Comparison of ENCODE assay signal across 17 mouse cellular contexts in genomic region chr6:51874035-51874434, GRCm38 (mm10).
"Had no signal": no experiment of that assay in that cellular context is flagged by ENCODE, and none has a peak within 500 bp of the region (broad histone marks: within the 10 kb centered on the region; RNA-seq: fewer than 3 reads in every experiment).

No protein-coding gene starts in this region.

- H3K36me3 ChIP-seq: liver, embryonic 13.5 days; liver, embryonic 15.5 days; midbrain, embryonic 13.5 days; midbrain, embryonic 15.5 days; neural tube, embryonic 12.5 days; stomach, embryonic 15.5 days had no signal

- ATAC-seq: liver, postnatal 0 days; midbrain, embryonic 13.5 days; midbrain, embryonic 15.5 days had no signal

- H3K4me2 ChIP-seq: liver, embryonic 11.5 days; liver, embryonic 13.5 days; liver, embryonic 15.5 days; midbrain, embryonic 11.5 days; midbrain, embryonic 13.5 days; midbrain, embryonic 15.5 days; neural tube, embryonic 12.5 days; stomach, embryonic 15.5 days had no signal

- H3K27me3 ChIP-seq: liver, embryonic 13.5 days; liver, embryonic 15.5 days; megakaryocyte, embryonic 14.5 days; neural tube, embryonic 12.5 days; stomach, embryonic 15.5 days had no signal

- H3K9ac ChIP-seq: liver, embryonic 13.5 days; liver, embryonic 15.5 days; liver, postnatal 0 days; midbrain, embryonic 13.5 days; midbrain, embryonic 15.5 days; neural tube, embryonic 12.5 days; stomach, embryonic 15.5 days had no signal

- H3K27ac ChIP-seq: liver, embryonic 13.5 days; liver, embryonic 15.5 days; macrophage; midbrain, embryonic 13.5 days; midbrain, embryonic 15.5 days; neural tube, embryonic 12.5 days; stomach, embryonic 15.5 days; stomach, postnatal 0 days had no signal

- H3K9me3 ChIP-seq: liver, embryonic 13.5 days; liver, embryonic 15.5 days; megakaryocyte, embryonic 14.5 days; midbrain, embryonic 13.5 days; midbrain, embryonic 15.5 days; neural tube, embryonic 12.5 days; stomach, embryonic 15.5 days had no signal

- H3K4me3 ChIP-seq: liver, embryonic 13.5 days; liver, embryonic 15.5 days; megakaryocyte, embryonic 14.5 days; midbrain, embryonic 13.5 days; midbrain, embryonic 15.5 days; neural tube, embryonic 12.5 days; stomach, embryonic 15.5 days had no signal

- DNase-seq: liver; liver, embryonic 13.5 days; liver, postnatal 0 days; right cerebral cortex, postnatal 14 days; thymus, adult 2 months; thymus, postnatal 14 days; thymus, postnatal 36 days had no signal

- H3K4me1 ChIP-seq: midbrain, embryonic 15.5 days; stomach, embryonic 15.5 days had no signal
